15 mouse cellular contexts compared by ENCODE assay signal in the genomic region with DNA sequence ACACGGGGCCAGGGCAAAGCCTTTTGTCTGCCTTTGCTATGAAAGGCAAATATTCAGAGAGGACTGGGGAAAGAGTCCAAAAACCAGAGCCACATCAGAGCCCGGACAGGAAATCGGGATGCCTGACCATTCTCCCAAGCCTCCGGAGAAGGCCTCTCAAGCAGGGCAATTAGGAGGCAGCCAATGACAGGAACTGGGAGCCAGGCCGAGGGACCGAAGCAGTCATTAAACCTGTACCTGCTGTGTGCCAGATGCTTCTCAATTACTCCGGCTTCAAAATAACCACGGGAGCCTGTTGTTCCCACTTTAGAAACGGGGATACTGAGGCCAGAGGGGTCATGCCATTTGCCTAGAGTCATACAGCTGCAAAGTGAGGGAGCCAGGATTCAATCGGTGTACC. TPM values are rescaled to one million over a fixed set of nuclear protein-coding genes. Genes with fewer than 3 reads are reported as not detected.
A peak's percentile ranks its signal among the peaks of the same experiment; 100 is the strongest.
DNase-seq lines count a peak whose midpoint lies in the region; ATAC-seq lines count a peak whose summit lies in the region.
"Had no signal": no experiment of that assay in that cellular context is flagged by ENCODE, and none has a peak within 500 bp of the region (broad histone marks: within the 10 kb centered on the region; RNA-seq: fewer than 3 reads in every experiment).

No protein-coding gene starts in this region.

- no peak overlapping the region for H3K4me2 ChIP-seq in forebrain, embryonic 11.5 days (ENCODE audit: low read depth, low read length, severe bottlenecking)
- H3K4me2 ChIP-seq in limb, embryonic 11.5 days (ENCODE audit: low read depth, severe bottlenecking) = no peak overlapping the region; the same call in 1 of the 2 replicates
- H3K4me2 ChIP-seq: lung, embryonic 14.5 days had no signal

- ATAC-seq in forebrain, embryonic 11.5 days (replicated peaks; ENCODE audit: low FRiP score) = no peak
- no peak for ATAC-seq in limb, embryonic 11.5 days (ENCODE audit: insufficient number of reproducible peaks, low FRiP score, low TSS enrichment, low read depth)
- ATAC-seq: Patski had no signal

- no peak for DNase-seq in forebrain, embryonic 10.5 days (ENCODE audit: extremely low spot score, low spot score)
- no peak for DNase-seq in forebrain, embryonic 11.5 days (ENCODE audit: low spot score)
- DNase-seq in left cerebral cortex, postnatal 10 days (ENCODE audit: extremely low spot score in 1 of 2, low spot score in 2 of 2) = peak; percentile 23 to 31
- DNase-seq in left cerebral cortex, adult 11 months (ENCODE audit: low spot score) = no peak
- peak; percentile 26 for DNase-seq in embryo, embryonic 10.5 days (ENCODE audit: low spot score)
- DNase-seq in limb, embryonic 11.5 days (ENCODE audit: low spot score) = peak; percentile 67
- no peak for DNase-seq in gastrocnemius, adult 18-20 months (ENCODE audit: low spot score)
- DNase-seq: heart, adult 2 months; kidney, adult 8-10 months; kidney, postnatal 36 days; lung, embryonic 14.5 days; thymus, postnatal 36 days had no signal

- H3K4me3 ChIP-seq in forebrain, embryonic 10.5 days = no peak overlapping the region
- no peak overlapping the region for H3K4me3 ChIP-seq in forebrain, embryonic 11.5 days (ENCODE audit: low read depth, low read length)
- H3K4me3 ChIP-seq in limb, embryonic 11.5 days (ENCODE audit: low read depth, low read length) = no peak overlapping the region
- H3K4me3 ChIP-seq: heart, adult 2 months had no signal

- H3K27me3 ChIP-seq in forebrain, embryonic 10.5 days (ENCODE audit: poor library complexity, severe bottlenecking) = peaks cover 20% of the 10 kb centered on the region
- H3K27me3 ChIP-seq in forebrain, embryonic 11.5 days (ENCODE audit: control insufficient read depth, insufficient read depth, low read length) = no peaks in the 10 kb centered on the region
- no peaks in the 10 kb centered on the region for H3K27me3 ChIP-seq in limb, embryonic 11.5 days (ENCODE audit: control insufficient read depth, insufficient read depth, low read length)

- 43% methylated on average over 10 of the region's 10 CpGs for WGBS in forebrain, embryonic 10.5 days
- WGBS in forebrain, embryonic 11.5 days = 38% methylated on average over 10 of the region's 10 CpGs
- 20% methylated on average over 10 of the region's 10 CpGs for WGBS in limb, embryonic 11.5 days

- peak overlapping the region; percentile 52 for H3K27ac ChIP-seq in forebrain, embryonic 10.5 days
- H3K27ac ChIP-seq in forebrain, embryonic 11.5 days (ENCODE audit: low read depth, low read length) = no peak overlapping the region
- peak overlapping the region; percentile 57; the same call in 1 of the 2 replicates for H3K27ac ChIP-seq in limb, embryonic 11.5 days (replicated peaks; ENCODE audit: low read depth, low read length)
- H3K27ac ChIP-seq: heart, adult 2 months had no signal

- peaks cover 28% of the 10 kb centered on the region for H3K4me1 ChIP-seq in forebrain, embryonic 10.5 days
- H3K4me1 ChIP-seq in forebrain, embryonic 11.5 days (replicated peaks; ENCODE audit: control insufficient read depth, insufficient read depth, low read length) = peaks cover 12% of the 10 kb centered on the region; the same call in 1 of the 2 replicates
- peaks cover 2% of the 10 kb centered on the region; the same call in 1 of the 2 replicates for H3K4me1 ChIP-seq in limb, embryonic 11.5 days (ENCODE audit: control insufficient read depth, insufficient read depth, low read length)

- intact Hi-C loops in left cerebral cortex, postnatal 10 days (cut with DNase I) = no loop called here

- H3K9me3 ChIP-seq in forebrain, embryonic 10.5 days = no peaks in the 10 kb centered on the region
- no peaks in the 10 kb centered on the region for H3K9me3 ChIP-seq in forebrain, embryonic 11.5 days (ENCODE audit: control insufficient read depth, low read length)
- H3K9me3 ChIP-seq in limb, embryonic 11.5 days (ENCODE audit: control insufficient read depth, low read length) = no peaks in the 10 kb centered on the region

- H3K36me3 ChIP-seq in forebrain, embryonic 10.5 days (replicated peaks) = no peaks in the 10 kb centered on the region
- no peaks in the 10 kb centered on the region for H3K36me3 ChIP-seq in forebrain, embryonic 11.5 days (ENCODE audit: control insufficient read depth, insufficient read depth, low read length)
- H3K36me3 ChIP-seq in limb, embryonic 11.5 days (ENCODE audit: control insufficient read depth, insufficient read depth, low read length) = no peaks in the 10 kb centered on the region

- no peak overlapping the region for H3K9ac ChIP-seq in forebrain, embryonic 11.5 days (ENCODE audit: low read length)
- H3K9ac ChIP-seq in limb, embryonic 11.5 days (ENCODE audit: low read length) = no peak overlapping the region
- H3K9ac ChIP-seq: lung, embryonic 14.5 days had no signal

RNA-seq across cellular contexts. Expression of a gene that starts 42.6 kb away (rescaled TPM):
- polyA plus RNA-seq in forebrain, embryonic 10.5 days (2016; fragmentation: Nextera tagmentation; extraction: Ambion mirVana) = 0.36 TPM in 2 replicates
- polyA plus RNA-seq in forebrain, embryonic 11.5 days (2014; fragmentation: Nextera tagmentation; extraction: Ambion mirVana) = 0.94 and 1.1 TPM in 2 replicates
- total RNA-seq in left cerebral cortex, postnatal 10 days (2021) = 1 to 10 TPM; 1.9 TPM
- polyA plus RNA-seq in limb, embryonic 11.5 days (2014; fragmentation: Nextera tagmentation; extraction: Ambion mirVana) = 0.21 and 0.51 TPM in 2 replicates
- 1 to 10 TPM; 1.3 to 1.4 TPM for total RNA-seq in gastrocnemius, adult 18-20 months (2021)
- total RNA-seq: heart, adult 2 months; liver, adult 2 months had no signal
- polyA plus RNA-seq: heart, postnatal 0 days; liver, adult 2 months; lung, embryonic 14.5 days; Patski had no signal

Comparison
In these comparisons a context has a peak if more than half of its experiments do, and no peak if none do; other contexts are left out.
1. DNase-seq: peak in left cerebral cortex, postnatal 10 days (2 of 2), embryo, embryonic 10.5 days (single experiment) and limb, embryonic 11.5 days (single experiment); none in forebrain, embryonic 10.5 days (single experiment), forebrain, embryonic 11.5 days (single experiment), left cerebral cortex, adult 11 months (single experiment) and gastrocnemius, adult 18-20 months (single experiment).